Comparison of ENCODE assay signal across 19 mouse cellular contexts in the genomic region with DNA sequence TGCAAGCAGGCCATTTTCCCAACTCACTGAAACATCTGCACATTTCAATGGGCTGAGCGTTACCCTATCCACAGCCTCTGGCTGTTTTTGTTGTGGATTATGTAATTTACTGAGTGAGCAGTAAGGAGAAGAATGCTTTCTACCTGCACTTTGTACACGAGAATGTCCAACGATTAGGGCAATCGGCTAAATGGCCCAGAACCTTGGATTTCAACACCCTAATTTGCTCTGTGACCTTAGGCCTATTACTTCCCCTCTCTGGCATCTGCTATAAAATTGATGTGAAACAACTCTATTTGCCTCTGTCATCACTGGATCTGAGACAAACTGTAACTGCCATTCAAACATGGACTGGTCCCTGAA. TPM values are rescaled to one million over a fixed set of nuclear protein-coding genes. Genes with fewer than 3 reads are reported as not detected.
DNase-seq lines count a peak whose midpoint lies in the region; ATAC-seq and TF ChIP-seq lines count a peak whose summit lies in the region.
"Had no signal": no experiment of that assay in that cellular context is flagged by ENCODE, and none has a peak within 500 bp of the region (broad histone marks: within the 10 kb centered on the region; RNA-seq: fewer than 3 reads in every experiment).

No protein-coding gene starts in this region.

- H3K4me2 ChIP-seq in embryonic facial prominence, embryonic 14.5 days (ENCODE audit: low read depth, low read length), result no peak overlapping the region
- H3K4me2 ChIP-seq in liver, postnatal 0 days (ENCODE audit: low read depth, low read length), result no peak overlapping the region
- no peak overlapping the region for H3K4me2 ChIP-seq in liver, embryonic 11.5 days
- H3K4me2 ChIP-seq: embryonic facial prominence, embryonic 15.5 days; limb, embryonic 13.5 days had no signal

- ATAC-seq in embryonic facial prominence, embryonic 14.5 days (ENCODE audit: low read depth), result peak; percentile 12; the same call in 1 of the 2 replicates
- ATAC-seq in liver, postnatal 0 days, result peak; percentile 88
- ATAC-seq in liver, embryonic 11.5 days (replicated peaks; ENCODE audit: low FRiP score), result no peak
- ATAC-seq in monocyte, adult 5-6 weeks (replicated peaks; ENCODE audit: insufficient number of reproducible peaks, low FRiP score, low TSS enrichment, poor library complexity, severe bottlenecking), result peak; percentile 67; the same call in 1 of the 2 replicates
- ATAC-seq: activated CD4-positive, CD25-positive, alpha-beta regulatory T cell, adult 4 months; inflammation-experienced regulatory T-cells, adult 6 months had no signal

- H3K27me3 ChIP-seq in embryonic facial prominence, embryonic 14.5 days (replicated peaks; ENCODE audit: control insufficient read depth, insufficient read depth, low read length), result no peaks in the 10 kb centered on the region
- H3K27me3 ChIP-seq in embryonic facial prominence, embryonic 10.5 days (replicated peaks; ENCODE audit: low read depth, poor library complexity, severe bottlenecking), result no peaks in the 10 kb centered on the region
- no peaks in the 10 kb centered on the region for H3K27me3 ChIP-seq in liver, postnatal 0 days (ENCODE audit: insufficient read depth, low read length)
- no peaks in the 10 kb centered on the region for H3K27me3 ChIP-seq in liver, embryonic 11.5 days (replicated peaks; ENCODE audit: control insufficient read depth, insufficient read depth, low read length)
- H3K27me3 ChIP-seq: CH12.LX; embryonic facial prominence, embryonic 15.5 days; limb, embryonic 13.5 days had no signal

- H3K27ac ChIP-seq in embryonic facial prominence, embryonic 14.5 days (replicated peaks; ENCODE audit: low read depth, low read length), result no peak overlapping the region
- H3K27ac ChIP-seq in embryonic facial prominence, embryonic 10.5 days (replicated peaks), result no peak overlapping the region
- H3K27ac ChIP-seq in liver, postnatal 0 days (ENCODE audit: low read depth), result no peak overlapping the region
- H3K27ac ChIP-seq in liver, embryonic 11.5 days (ENCODE audit: low read depth, low read length), result no peak overlapping the region
- H3K27ac ChIP-seq: embryonic facial prominence, embryonic 15.5 days; gastrocnemius, adult 2 months; limb, embryonic 13.5 days had no signal

- no peaks in the 10 kb centered on the region for H3K4me1 ChIP-seq in embryonic facial prominence, embryonic 14.5 days (ENCODE audit: control insufficient read depth, insufficient read depth, low read length)
- peaks cover 15% of the 10 kb centered on the region for H3K4me1 ChIP-seq in embryonic facial prominence, embryonic 10.5 days
- H3K4me1 ChIP-seq in liver, postnatal 0 days (ENCODE audit: insufficient read depth), result peaks cover 11% of the 10 kb centered on the region; the same call in 1 of the 2 replicates
- no peaks in the 10 kb centered on the region; the same call in 1 of the 2 replicates for H3K4me1 ChIP-seq in liver, embryonic 11.5 days (replicated peaks; ENCODE audit: control insufficient read depth, insufficient read depth, low read length)

- no peak for TF ChIP-seq EP300 in liver, postnatal 0 days (IDR thresholded peaks at IDR 0.05; ENCODE audit: low read depth)

- H3K9me3 ChIP-seq in embryonic facial prominence, embryonic 14.5 days (ENCODE audit: control insufficient read depth, low read length), result no peaks in the 10 kb centered on the region
- H3K9me3 ChIP-seq in embryonic facial prominence, embryonic 10.5 days, result no peaks in the 10 kb centered on the region
- no peaks in the 10 kb centered on the region for H3K9me3 ChIP-seq in liver, postnatal 0 days (ENCODE audit: low read length)
- H3K9me3 ChIP-seq in liver, embryonic 11.5 days (ENCODE audit: control insufficient read depth, low read length), result no peaks in the 10 kb centered on the region
- H3K9me3 ChIP-seq: embryonic facial prominence, embryonic 15.5 days; limb, embryonic 13.5 days had no signal

- no peak overlapping the region for H3K4me3 ChIP-seq in embryonic facial prominence, embryonic 14.5 days (ENCODE audit: low read depth, low read length)
- no peak overlapping the region for H3K4me3 ChIP-seq in embryonic facial prominence, embryonic 10.5 days
- no peak overlapping the region for H3K4me3 ChIP-seq in liver, postnatal 0 days (ENCODE audit: low read depth, low read length)
- H3K4me3 ChIP-seq in liver, embryonic 11.5 days (ENCODE audit: low read depth, low read length), result no peak overlapping the region
- H3K4me3 ChIP-seq: embryonic facial prominence, embryonic 15.5 days; gastrocnemius, adult 2 months; limb, embryonic 13.5 days had no signal

- no peak for DNase-seq in embryonic facial prominence, embryonic 14.5 days (ENCODE audit: low spot score)
- no peak for DNase-seq in embryonic facial prominence, embryonic 10.5 days (ENCODE audit: low spot score)
- no peak for DNase-seq in liver, postnatal 0 days
- no peak for DNase-seq in liver, embryonic 11.5 days (ENCODE audit: low spot score)
- peak; percentile 75 for DNase-seq in fat pad, adult 2 months (ENCODE audit: extremely low read depth, low read depth, low spot score)
- DNase-seq in right cerebral cortex, postnatal 14 days, result no peak
- no peak for DNase-seq in frontal cortex, postnatal 14 days (ENCODE audit: low spot score in 2 of 2)
- DNase-seq: adrenal gland, postnatal 25 days; cerebellum, adult 9-10 months; gastrocnemius, adult 2 months; kidney, postnatal 14 days; lung, adult 2 months; thymus, postnatal 14 days had no signal

- H3K9ac ChIP-seq in embryonic facial prominence, embryonic 14.5 days (ENCODE audit: low read depth, low read length), result no peak overlapping the region
- H3K9ac ChIP-seq in liver, postnatal 0 days (replicated peaks), result no peak overlapping the region
- no peak overlapping the region for H3K9ac ChIP-seq in liver, embryonic 11.5 days (ENCODE audit: low read depth, low read length)
- H3K9ac ChIP-seq: embryonic facial prominence, embryonic 15.5 days; limb, embryonic 13.5 days had no signal

- WGBS in embryonic facial prominence, embryonic 14.5 days, result 26% methylated on average over 4 of the region's 4 CpGs
- WGBS in embryonic facial prominence, embryonic 10.5 days, result 53% methylated on average over 4 of the region's 4 CpGs
- WGBS in liver, postnatal 0 days (ENCODE audit: insufficient replicate concordance), result 59% methylated on average over 4 of the region's 4 CpGs
- WGBS in liver, embryonic 11.5 days, result 82% methylated on average over 4 of the region's 4 CpGs

- no peaks in the 10 kb centered on the region for H3K36me3 ChIP-seq in embryonic facial prominence, embryonic 14.5 days (ENCODE audit: control insufficient read depth, insufficient read depth, low read length)
- no peaks in the 10 kb centered on the region for H3K36me3 ChIP-seq in embryonic facial prominence, embryonic 10.5 days (replicated peaks)
- no peaks in the 10 kb centered on the region for H3K36me3 ChIP-seq in liver, postnatal 0 days (replicated peaks; ENCODE audit: insufficient read depth, low read length)
- H3K36me3 ChIP-seq in liver, embryonic 11.5 days (ENCODE audit: control insufficient read depth, insufficient read depth, low read length), result no peaks in the 10 kb centered on the region
- H3K36me3 ChIP-seq: embryonic facial prominence, embryonic 15.5 days; limb, embryonic 13.5 days had no signal

- TF ChIP-seq CTCF in liver, postnatal 0 days (IDR thresholded peaks at IDR 0.05; ENCODE audit: low read depth), result no peak

RNA-seq across cellular contexts. Expression of gene Spred1, which starts 33.7 kb away (rescaled TPM):
- polyA plus RNA-seq in embryonic facial prominence, embryonic 14.5 days (2014; fragmentation: Nextera tagmentation; extraction: Ambion mirVana), result 26.6 and 27.5 TPM in 2 replicates
- 13.8 and 14.5 TPM in 2 replicates for polyA plus RNA-seq in embryonic facial prominence, embryonic 10.5 days (2016; fragmentation: Nextera tagmentation; extraction: Ambion mirVana)
- polyA plus RNA-seq in liver, postnatal 0 days (2015; fragmentation: Nextera tagmentation; extraction: Ambion mirVana), result 2.7 and 2.8 TPM in 2 replicates
- 7.5 and 7.7 TPM in 2 replicates for polyA plus RNA-seq in liver, embryonic 11.5 days (2014; fragmentation: Nextera tagmentation; extraction: Ambion mirVana)
- 35.3 to 56.2 TPM (median 52.3 TPM) in 3 replicates for total RNA-seq in monocyte, adult 5-6 weeks (2017)
